Mouse (Mus musculus) lung, postnatal 36 days (tissue): ENCODE data around the gene Osr1.
A peak's percentile ranks its signal among the peaks of the same experiment; 100 is the strongest.

Experiments used
- DNase-seq: peaks from one replicate; pipeline ENCODE4 v3.0.0; 2022; ENCODE audit warnings: mixed read lengths

Osr1 gene

GRCm38 (mm10) chr12:9589561-9590134 is 19.7 kb downstream of the Osr1 start:
- DNase-seq = no peak

GRCm38 (mm10) chr12:9591141-9591540 is 21.2 kb downstream of the Osr1 start:
- peak; percentile 29 for DNase-seq

GRCm38 (mm10) chr12:9598219-9598618 is 28.3 kb downstream of the Osr1 start:
- DNase-seq = no peak
